In the genomic region with DNA sequence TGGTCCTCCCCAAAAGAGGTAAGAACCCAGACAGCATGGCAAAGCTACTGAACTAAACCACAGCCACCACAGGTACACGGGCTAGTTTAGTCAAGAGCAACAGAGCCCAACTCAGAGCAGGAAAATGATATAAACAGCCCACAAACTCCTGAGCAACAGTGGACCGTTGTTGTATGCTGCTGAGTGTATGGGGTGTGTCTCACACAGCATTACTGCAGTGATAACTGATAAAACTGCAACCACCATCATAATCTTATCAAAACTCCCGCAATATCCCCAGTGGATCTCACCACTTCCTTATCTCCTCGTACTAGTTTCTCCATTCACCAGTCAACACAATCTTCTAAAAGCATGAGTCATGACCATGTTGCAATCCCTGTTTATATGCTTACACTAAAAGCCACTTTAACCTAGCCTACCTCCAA, we compare ENCODE assay signal across 1 mouse cellular context.
TF ChIP-seq lines count a peak whose summit lies in the region.

No protein-coding gene starts in this region.

TF ChIP-seq in MEL, 35 proteins besides CTCF, POLR2A, EP300 and RAD21 (continued from another document):
- TF ChIP-seq POLR2AphosphoS5 (IDR thresholded peaks at IDR 0.05; ENCODE audit: borderline replicate concordance, low read depth, low read length) (no peak), POLR2AphosphoS2 (IDR thresholded peaks at IDR 0.05; ENCODE audit: low read length) (no peak), ZMIZ1 (IDR thresholded peaks at IDR 0.05; ENCODE audit: low read depth, low read length) (peak; percentile 55; the same call in 1 of the 2 replicates), MYB (IDR thresholded peaks at IDR 0.05; ENCODE audit: low read depth, low read length) (peak; percentile 98), MAX (IDR thresholded peaks at IDR 0.05; ENCODE audit: low read length) (no peak), USF1 (IDR thresholded peaks at IDR 0.05; ENCODE audit: low read depth, low read length) (no peak), MYC (IDR thresholded peaks at IDR 0.05; ENCODE audit: low read depth, low read length) (peak; percentile 91; the same call in 1 of the 2 replicates), ETS1 (IDR thresholded peaks at IDR 0.05; ENCODE audit: low read depth, low read length) (peak; percentile 97), NRF1 (IDR thresholded peaks at IDR 0.05; ENCODE audit: insufficient read depth, low read depth, low read length, poor library complexity, severe bottlenecking) (no peak), MAFK (IDR thresholded peaks at IDR 0.05; ENCODE audit: borderline replicate concordance, low read depth, low read length) (peak; percentile 83; the same call in 1 of the 2 replicates), SMC3 (IDR thresholded peaks at IDR 0.05; ENCODE audit: low read depth, low read length) (no peak), RCOR1 (IDR thresholded peaks at IDR 0.05; ENCODE audit: low read depth, low read length) (peak; percentile 94), TCF12 (IDR thresholded peaks at IDR 0.05; ENCODE audit: low read depth, low read length) (peak; percentile 98), SIN3A (IDR thresholded peaks at IDR 0.05; ENCODE audit: low read length) (peak; percentile 100)
TF ChIP-seq in MEL: peak in this region for 15.
